Mouse (Mus musculus): Measurements from ENCODE around the gene Bptf. TPM values are rescaled to one million over a fixed set of nuclear protein-coding genes. Genes with fewer than 3 reads are reported as not detected.
"Not testable (repeated sequence)": the region's sequence is repeated elsewhere in the genome, so short reads cannot be mapped to it uniquely, and the experiment has no call there.

Bptf gene
- polyA plus RNA-seq, 1 experiment = 49.4 TPM

DNA sequence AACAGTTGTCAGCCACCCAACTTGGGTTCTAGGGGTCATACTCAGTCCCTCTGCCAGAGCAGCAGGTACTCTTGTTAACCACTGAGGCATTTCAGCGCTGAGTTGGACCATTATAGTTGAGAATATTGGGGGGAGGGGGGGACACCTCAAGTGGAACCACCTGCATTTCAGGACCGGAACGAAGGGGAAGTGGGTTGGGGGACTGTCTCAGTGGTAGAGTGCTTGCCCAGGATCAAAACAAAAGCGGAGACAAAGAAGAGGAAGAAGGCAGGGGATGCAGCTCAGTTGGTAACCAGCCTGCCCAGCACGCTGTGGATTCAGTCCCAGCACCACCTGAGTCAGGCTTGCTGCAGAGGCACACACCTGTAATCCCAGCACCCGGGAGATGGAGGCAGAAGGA, 8.8 kb upstream of the Bptf start:
- Histone ChIP-seq H3K4me3 (ENCODE audit: insufficient read depth, low read length) (no peak overlapping the region), H3K4me1 (ENCODE audit: control insufficient read depth, insufficient read depth, low read length) (no peaks in the 10 kb centered on the region), H3K27ac (ENCODE audit: insufficient read depth, low read length) (no peak overlapping the region)
- TF ChIP-seq CTCF (IDR thresholded peaks at IDR 0.05; ENCODE audit: borderline replicate concordance, insufficient read depth, low read length) = no peak
- no peak for TF ChIP-seq POLR2A (IDR thresholded peaks at IDR 0.05; ENCODE audit: low read depth, low read length)

DNA sequence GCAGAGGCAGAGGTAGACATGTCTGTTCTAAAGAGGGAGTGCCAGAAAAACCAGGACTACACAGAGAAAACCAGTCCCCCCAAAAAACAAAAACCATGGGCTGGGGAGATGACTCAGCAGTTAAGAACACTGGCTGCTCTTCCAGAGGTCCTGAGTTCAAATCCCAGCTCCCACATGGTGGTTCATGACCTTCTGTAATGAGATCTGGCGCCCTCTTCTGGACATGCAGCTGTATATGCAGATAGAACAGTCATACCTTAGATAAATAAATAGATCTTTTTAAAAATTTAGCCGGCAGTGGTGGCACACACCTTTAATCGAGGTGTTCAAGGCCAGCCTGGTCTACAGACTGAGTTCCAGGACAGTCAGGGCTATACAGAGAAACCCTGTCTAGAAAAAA, 6.7 kb upstream of the Bptf start:
- TF ChIP-seq CTCF (IDR thresholded peaks at IDR 0.05; ENCODE audit: borderline replicate concordance, insufficient read depth, low read length) (no peak), POLR2A (IDR thresholded peaks at IDR 0.05; ENCODE audit: low read depth, low read length) (no peak)
- no peaks in the 10 kb centered on the region for H3K4me1 ChIP-seq (ENCODE audit: control insufficient read depth, insufficient read depth, low read length)

DNA sequence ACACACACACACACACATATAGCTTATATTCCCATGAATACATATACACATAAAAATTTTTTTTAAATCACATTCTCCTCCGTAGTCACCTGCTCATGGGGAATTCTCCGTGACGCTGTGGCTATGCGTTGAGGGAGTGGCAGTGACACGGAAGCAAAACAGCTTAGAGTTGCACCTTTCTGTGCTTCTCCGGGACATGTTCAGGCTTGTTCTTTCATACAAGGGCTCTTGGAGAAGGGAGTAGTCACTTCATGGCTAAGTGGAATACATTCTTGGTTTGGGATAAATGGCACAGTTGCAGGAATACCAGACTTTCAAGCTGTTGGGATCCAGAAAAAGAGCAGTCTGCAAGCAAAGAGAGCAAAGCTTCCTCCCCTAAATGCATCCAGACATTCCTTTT, 5.7 kb upstream of the Bptf start:
- TF ChIP-seq CTCF (IDR thresholded peaks at IDR 0.05; ENCODE audit: borderline replicate concordance, insufficient read depth, low read length) (no peak), POLR2A (IDR thresholded peaks at IDR 0.05; ENCODE audit: low read depth, low read length) (no peak)
- Histone ChIP-seq H3K27ac (ENCODE audit: insufficient read depth, low read length) (no peak overlapping the region), H3K4me3 (ENCODE audit: insufficient read depth, low read length) (no peak overlapping the region), H3K4me1 (ENCODE audit: control insufficient read depth, insufficient read depth, low read length) (no peaks in the 10 kb centered on the region)

More for the DNA sequence above, 6.7 kb upstream of the Bptf start:
- no peak overlapping the region for H3K4me3 ChIP-seq (ENCODE audit: insufficient read depth, low read length)
- no peak overlapping the region for H3K27ac ChIP-seq (ENCODE audit: insufficient read depth, low read length)

DNA sequence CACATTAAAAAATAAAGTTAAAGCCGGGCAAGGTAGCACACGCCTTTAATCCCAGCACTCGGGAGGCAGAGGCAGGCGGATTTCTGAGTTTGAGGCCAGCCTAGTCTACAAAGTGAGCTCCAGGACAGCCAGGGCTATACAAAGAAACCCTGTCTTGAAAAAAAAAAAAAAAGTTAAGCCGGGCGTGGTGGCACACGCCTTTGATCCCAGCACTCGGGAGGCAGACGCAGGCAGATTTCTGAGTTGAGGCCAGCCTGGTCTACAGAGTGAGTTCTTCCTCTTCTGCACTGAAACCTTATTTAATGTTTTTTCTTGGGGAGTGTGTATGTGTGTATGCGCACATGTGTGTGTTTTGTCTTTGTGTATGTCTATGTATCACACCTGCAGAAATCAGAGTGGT, 4.5 kb upstream of the Bptf start:
- H3K27ac ChIP-seq (ENCODE audit: insufficient read depth, low read length); H3K4me1 ChIP-seq (ENCODE audit: control insufficient read depth, insufficient read depth, low read length); H3K4me3 ChIP-seq (ENCODE audit: insufficient read depth, low read length): not testable (repeated sequence)

DNA sequence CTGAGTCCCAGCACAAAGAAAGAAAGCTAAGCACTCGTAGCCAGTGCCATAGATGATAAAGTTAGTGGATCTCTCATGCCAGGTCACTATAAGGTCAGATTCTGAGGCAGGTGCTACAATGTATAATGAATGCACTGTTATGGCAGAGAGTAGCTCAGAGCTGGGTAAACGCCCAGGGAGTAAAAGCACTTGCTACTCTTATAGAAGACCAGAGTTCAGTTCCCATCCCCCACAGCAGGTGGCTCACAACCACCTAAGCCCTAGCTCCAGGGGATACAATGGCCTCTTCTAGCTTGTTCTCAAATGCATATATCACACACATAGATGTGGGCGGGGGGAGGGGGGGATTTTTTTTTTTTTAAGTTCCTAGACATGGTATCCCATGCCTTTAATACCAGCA, 3.8 kb upstream of the Bptf start:
- Histone ChIP-seq H3K27ac (ENCODE audit: insufficient read depth, low read length) (no peak overlapping the region), H3K4me3 (ENCODE audit: insufficient read depth, low read length) (no peak overlapping the region), H3K4me1 (ENCODE audit: control insufficient read depth, insufficient read depth, low read length) (no peaks in the 10 kb centered on the region)
- TF ChIP-seq CTCF (IDR thresholded peaks at IDR 0.05; ENCODE audit: borderline replicate concordance, insufficient read depth, low read length) (no peak), POLR2A (IDR thresholded peaks at IDR 0.05; ENCODE audit: low read depth, low read length) (no peak)

DNA sequence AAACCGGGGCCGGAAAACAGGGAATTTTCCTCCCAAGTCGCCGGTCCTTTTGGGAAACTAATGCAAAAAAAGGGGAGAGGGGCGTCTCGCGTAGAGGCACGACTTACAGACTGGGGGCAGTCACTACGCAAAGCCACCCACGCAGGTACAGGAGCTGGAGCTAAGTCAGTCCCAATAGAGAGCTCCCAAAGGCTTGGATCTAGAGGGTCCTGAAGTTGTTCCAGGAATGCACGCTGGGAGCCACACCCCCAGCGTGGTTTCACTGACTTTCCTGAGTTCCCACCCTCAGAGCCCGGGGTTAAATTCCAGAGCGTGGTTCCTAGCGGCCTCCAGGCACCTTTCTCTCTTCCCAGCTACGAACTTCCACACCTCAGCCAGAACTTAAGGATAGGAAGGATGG, 499 bp upstream of the Bptf start:
- H3K4me1 ChIP-seq (ENCODE audit: control insufficient read depth, insufficient read depth, low read length) = no peaks in the 10 kb centered on the region

DNA sequence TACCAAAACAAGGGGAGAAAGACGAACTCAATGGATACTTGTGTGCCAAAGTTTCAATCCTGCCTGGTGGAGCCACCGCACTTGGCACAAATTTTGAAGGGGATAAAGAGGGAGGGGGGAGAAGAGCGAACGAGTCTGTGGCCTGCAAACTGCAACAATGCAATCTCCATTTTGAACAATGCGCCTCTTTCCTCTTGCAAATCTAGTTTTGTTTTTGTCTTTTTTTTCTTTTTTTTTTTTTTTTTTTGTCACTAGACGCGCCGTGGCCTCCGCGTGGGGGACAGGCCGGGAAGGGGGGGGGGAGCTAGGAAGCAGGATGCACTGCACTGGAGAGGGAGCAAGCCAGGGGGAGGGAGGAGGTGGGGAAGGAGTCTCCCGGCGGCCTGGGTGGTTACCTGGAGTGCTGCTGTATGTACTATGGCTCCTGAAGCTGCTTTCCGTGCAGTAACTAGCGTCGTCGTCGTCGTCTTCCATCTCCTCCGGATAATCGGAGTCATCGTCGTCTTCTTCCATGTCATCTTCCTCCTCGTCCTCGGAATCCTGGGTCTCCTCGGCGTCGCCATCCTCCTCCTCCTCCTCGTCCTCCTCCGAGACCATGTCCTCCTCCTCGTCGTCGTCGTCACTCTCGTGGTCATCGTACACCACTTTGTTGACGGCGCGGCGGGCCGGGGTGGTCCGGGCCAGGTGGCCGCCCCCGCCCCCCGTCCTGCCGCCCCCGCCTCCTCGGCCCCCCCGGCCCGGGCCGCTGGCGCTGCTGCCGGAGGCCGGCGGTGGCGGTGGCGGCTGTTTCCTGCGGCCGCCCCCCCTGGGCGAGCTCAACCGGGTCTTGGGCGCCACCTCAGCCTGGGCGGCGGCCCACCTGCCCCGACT, 813 bp downstream of the Bptf start:
- H3K4me3 ChIP-seq (ENCODE audit: insufficient read depth, low read length) = peak overlapping the region; percentile 79
- no peaks in the 10 kb centered on the region for H3K4me1 ChIP-seq (ENCODE audit: control insufficient read depth, insufficient read depth, low read length)
- TF ChIP-seq CTCF (IDR thresholded peaks at IDR 0.05; ENCODE audit: borderline replicate concordance, insufficient read depth, low read length) = no peak
- TF ChIP-seq POLR2A (IDR thresholded peaks at IDR 0.05; ENCODE audit: low read depth, low read length) = peak; percentile 59; the same call in 1 of the 2 replicates
- peak overlapping the region; percentile 56 for H3K27ac ChIP-seq (ENCODE audit: insufficient read depth, low read length)

More for the DNA sequence above, 499 bp upstream of the Bptf start:
- Histone ChIP-seq H3K4me3 (ENCODE audit: insufficient read depth, low read length) (peak overlapping the region; percentile 70), H3K27ac (ENCODE audit: insufficient read depth, low read length) (peak overlapping the region; percentile 51)
- TF ChIP-seq CTCF (IDR thresholded peaks at IDR 0.05; ENCODE audit: borderline replicate concordance, insufficient read depth, low read length) = no peak
- no peak for TF ChIP-seq POLR2A (IDR thresholded peaks at IDR 0.05; ENCODE audit: low read depth, low read length)

DNA sequence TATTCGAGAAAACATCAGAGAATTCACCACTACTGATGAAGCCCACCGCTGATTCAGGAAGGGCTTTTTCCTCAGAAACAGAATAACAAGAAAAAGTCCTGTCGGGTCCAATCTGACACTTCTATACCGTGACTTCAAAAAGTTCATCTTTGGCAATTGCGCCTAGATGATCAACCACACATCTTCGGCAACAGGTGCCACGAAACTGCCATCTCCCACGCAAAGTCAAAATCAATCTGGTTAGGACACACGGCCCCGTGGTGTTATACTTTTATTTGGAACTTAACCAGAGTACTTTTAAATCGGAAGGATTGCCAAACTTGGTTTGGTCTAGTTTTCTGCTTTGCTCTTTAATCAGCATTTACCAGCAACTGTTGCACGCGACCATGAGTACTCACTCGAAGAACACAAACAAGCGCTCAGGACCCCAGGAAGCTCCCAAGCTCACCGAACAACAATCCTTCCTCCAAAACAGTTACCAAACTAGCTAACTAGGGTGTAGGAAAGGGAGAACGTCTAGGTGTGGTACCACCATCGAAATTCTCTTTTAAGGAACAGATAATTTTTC, 1.6 kb downstream of the Bptf start:
- Histone ChIP-seq H3K27ac (ENCODE audit: insufficient read depth, low read length) (no peak overlapping the region), H3K4me3 (ENCODE audit: insufficient read depth, low read length) (peak overlapping the region; percentile 79), H3K4me1 (ENCODE audit: control insufficient read depth, insufficient read depth, low read length) (no peaks in the 10 kb centered on the region)
- TF ChIP-seq CTCF (IDR thresholded peaks at IDR 0.05; ENCODE audit: borderline replicate concordance, insufficient read depth, low read length) (no peak), POLR2A (IDR thresholded peaks at IDR 0.05; ENCODE audit: low read depth, low read length) (no peak)

DNA sequence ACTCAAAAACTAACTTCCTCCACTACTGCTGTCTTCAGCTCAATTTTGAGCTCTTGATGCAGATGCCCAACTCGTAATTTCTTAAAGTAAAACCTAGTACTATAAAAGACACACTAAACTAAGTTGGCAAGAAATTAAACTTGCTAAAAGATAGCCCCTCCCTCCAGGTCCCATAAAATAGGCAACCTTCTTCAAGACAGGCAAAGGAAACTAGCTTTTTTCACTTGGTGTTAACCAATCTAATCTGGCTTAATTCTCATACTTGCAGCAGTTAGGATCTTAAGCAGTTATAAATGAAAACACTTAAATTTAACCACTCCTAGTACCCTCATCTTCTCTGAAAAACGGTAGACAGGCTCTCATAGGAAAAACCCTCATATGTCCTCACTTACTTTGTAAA, 2.3 kb downstream of the Bptf start:
- Histone ChIP-seq H3K4me1 (ENCODE audit: control insufficient read depth, insufficient read depth, low read length) (no peaks in the 10 kb centered on the region; the same call in 1 of the 2 replicates), H3K27ac (ENCODE audit: insufficient read depth, low read length) (no peak overlapping the region), H3K4me3 (ENCODE audit: insufficient read depth, low read length) (peak overlapping the region; percentile 28)
- TF ChIP-seq CTCF (IDR thresholded peaks at IDR 0.05; ENCODE audit: borderline replicate concordance, insufficient read depth, low read length) = no peak
- no peak for TF ChIP-seq POLR2A (IDR thresholded peaks at IDR 0.05; ENCODE audit: low read depth, low read length)

DNA sequence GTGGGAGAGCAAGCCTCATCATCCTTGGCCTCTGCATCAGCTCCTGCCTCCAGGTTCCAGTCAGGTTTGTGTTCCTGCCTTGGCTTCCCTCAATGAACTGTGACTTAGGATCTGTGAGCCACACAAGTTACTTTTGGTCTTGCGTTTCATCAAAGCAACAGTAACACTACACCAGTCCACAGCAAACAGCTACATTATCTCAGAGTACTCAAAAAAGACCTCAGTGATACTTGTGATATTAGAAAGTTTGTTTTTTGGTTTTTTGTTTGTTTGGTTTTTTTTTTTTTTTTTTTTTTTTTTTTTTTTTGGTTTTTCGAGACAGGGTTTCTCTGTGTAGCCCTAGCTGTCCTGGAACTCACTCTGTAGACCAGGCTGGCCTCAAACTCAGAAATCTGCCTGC, 5.2 kb downstream of the Bptf start:
- not testable (repeated sequence) for H3K27ac ChIP-seq (ENCODE audit: insufficient read depth, low read length); H3K4me1 ChIP-seq (ENCODE audit: control insufficient read depth, insufficient read depth, low read length); H3K4me3 ChIP-seq (ENCODE audit: insufficient read depth, low read length)
